Mouse (Mus musculus) stomach, postnatal 0 days (tissue): ENCODE results near the gene 4833439L19Rik.

Experiments
- CTCF ChIP-seq: IDR thresholded peaks from 2 replicates; pipeline ENCODE4 v1.5.1; 2016; ENCODE audit warnings: antibody characterized with exemption, low read depth, mild to moderate bottlenecking, moderate library complexity
- EP300 ChIP-seq: optimal IDR thresholded peaks from 2 replicates; pipeline ENCODE3; 2016; ENCODE audit warnings: antibody characterized with exemption

GRCm38 (mm10) chr13:54604221-54604620 lies 39.0 kb upstream of the 4833439L19Rik start:
- no peak for TF ChIP-seq CTCF
- TF ChIP-seq EP300, result no peak
